Mouse (Mus musculus): ENCODE results near the gene Morc4. TPM values are rescaled to one million over a fixed set of nuclear protein-coding genes. Genes with fewer than 3 reads are reported as not detected.

Gene Morc4
- total RNA-seq, 2 experiments from 2014 or later = 0.92 to 1.8 TPM

Other genes with a start within 250 kb of the Morc4 start
- gene Tbc1d8b, start 186.7 kb downstream of the Morc4 start, total RNA-seq (2015) = 9.2 and 10.7 TPM in 2 replicates
- 7.0 and 9.0 TPM in 2 replicates for gene Tbc1d8b, start 186.7 kb downstream of the Morc4 start, total RNA-seq (2017)
- gene Gm15013, start 157.2 kb downstream of the Morc4 start, total RNA-seq (2015) = 0.42 and 0.59 TPM in 2 replicates
- gene Gm15013, start 157.2 kb downstream of the Morc4 start, total RNA-seq (2017) = 0.74 and 0.75 TPM in 2 replicates
- gene Ripply1, start 89.3 kb downstream of the Morc4 start, total RNA-seq (2015) = not detected in 2 replicates
- not detected in 2 replicates for gene Ripply1, start 89.3 kb downstream of the Morc4 start, total RNA-seq (2017)
- gene Cldn2, start 70.8 kb downstream of the Morc4 start, total RNA-seq (2015) = not detected in 2 replicates
- not detected in 2 replicates for gene Cldn2, start 70.8 kb downstream of the Morc4 start, total RNA-seq (2017)
- 8.5 and 10.7 TPM in 2 replicates for gene Rbm41, start 126.9 kb upstream of the Morc4 start, total RNA-seq (2015)
- 8.8 and 20.3 TPM in 2 replicates for gene Rbm41, start 126.9 kb upstream of the Morc4 start, total RNA-seq (2017)
- not detected in 2 replicates for gene Nup62cl, start 191.0 kb upstream of the Morc4 start, total RNA-seq (2015)
- gene Nup62cl, start 191.0 kb upstream of the Morc4 start, total RNA-seq (2017) = not detected in 2 replicates
- gene Pih1h3b, start 191.2 kb upstream of the Morc4 start, total RNA-seq (2015) = not detected in 2 replicates
- gene Pih1h3b, start 191.2 kb upstream of the Morc4 start, total RNA-seq (2017) = not detected in 2 replicates

Measured in megakaryocyte progenitor cell, adult 5-6 weeks (primary cell).